Mouse (Mus musculus) brain, embryonic 14.5 days (tissue): ENCODE data around the gene Abcc9.

Experiments used
- CTCF ChIP-seq: fragments of 200-500 bp; IDR thresholded peaks from 2 replicates; pipeline ENCODE4 v1.5.1; 2012; ENCODE audit warnings: inconsistent platforms, mild to moderate bottlenecking, moderate library complexity, borderline replicate concordance; ENCODE audit not compliant: insufficient read depth, insufficient read length; ENCODE audit errors: extremely low read depth
- POLR2A ChIP-seq: fragments of 200-500 bp; IDR thresholded peaks from 2 replicates; pipeline ENCODE4 v1.6.1; 2012; ENCODE audit warnings: mild to moderate bottlenecking, inconsistent platforms, borderline replicate concordance; ENCODE audit not compliant: poor library complexity, insufficient read depth, insufficient read length, severe bottlenecking; ENCODE audit errors: extremely low read depth

DNA sequence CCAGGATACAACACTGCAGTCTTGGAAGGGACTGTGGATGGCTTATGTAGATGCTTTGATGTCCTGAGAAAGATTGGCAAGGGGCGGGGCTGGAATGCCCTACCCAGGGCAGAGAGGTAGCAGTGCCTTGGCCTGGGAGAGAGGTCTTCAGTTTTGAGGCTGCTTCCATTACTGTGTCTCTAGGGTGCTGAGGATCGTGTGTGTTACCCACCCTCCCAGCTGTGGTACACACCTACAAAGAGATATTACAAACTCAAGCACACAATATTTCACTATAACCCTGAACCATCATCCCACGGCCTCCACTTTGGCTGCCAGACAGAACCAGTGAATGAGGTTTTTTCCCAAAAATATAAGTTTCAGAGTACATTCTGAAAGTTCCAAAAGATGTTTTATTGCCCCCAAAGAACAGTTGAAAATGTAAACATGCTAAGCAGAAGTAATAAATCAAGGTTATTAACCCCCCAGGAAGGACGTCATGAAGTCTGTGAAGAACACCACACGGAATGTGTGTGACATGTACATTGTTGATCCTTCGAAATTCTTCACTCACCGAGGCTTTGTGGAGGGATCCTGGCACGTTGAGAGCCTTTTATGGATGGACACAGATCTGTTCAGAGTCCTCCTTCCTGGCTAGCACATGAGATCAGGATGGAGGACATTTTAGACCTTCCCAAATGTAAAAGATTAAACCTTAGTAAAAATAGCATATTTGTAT, 159.9 kb downstream of the Abcc9 start:
- TF ChIP-seq CTCF (no peak), POLR2A (no peak)
